Mouse (Mus musculus): ENCODE measurements around the gene Msmo1.

- no peak for TF ChIP-seq CTCF (conservative IDR thresholded peaks at IDR 0.05 in 1 of 2, IDR thresholded peaks at IDR 0.05 in 1 of 2; ENCODE audit: low read depth in 2 of 2, low read length in 2 of 2)
- no peak for TF ChIP-seq EP300 (IDR thresholded peaks at IDR 0.05; ENCODE audit: low read length)
Observed at GRCm38 (mm10) chr8:64746215-64747058, 12.8 kb upstream of the Msmo1 start.

Measured in CH12.LX (cell line).